Mouse (Mus musculus) cortical plate, adult 2 months (tissue): ENCODE results near the gene Tagln. TPM values are rescaled to one million over a fixed set of nuclear protein-coding genes. Genes with fewer than 3 reads are reported as not detected.

Experiments
- H3K27ac ChIP-seq: fragments of 200-500 bp; 2 replicates; pipeline ENCODE4 v1.5.1; 2012; ENCODE audit warnings: low read length, control low read depth, inconsistent platforms; ENCODE audit not compliant: insufficient read depth
- H3K4me1 ChIP-seq: fragments of 200-500 bp; 2 replicates; pipeline ENCODE4 v1.6.1; 2011; ENCODE audit warnings: low read length; ENCODE audit not compliant: control insufficient read depth, insufficient read depth
- H3K4me3 ChIP-seq: fragments of 200-500 bp; 2 replicates; pipeline ENCODE4 v1.5.1; 2011; ENCODE audit warnings: mild to moderate bottlenecking, low read length, control low read depth; ENCODE audit not compliant: insufficient read depth
- CTCF ChIP-seq: fragments of 200-500 bp; IDR thresholded peaks from 2 replicates; pipeline ENCODE4 v1.5.1; 2011; ENCODE audit warnings: mild to moderate bottlenecking, control low read depth, low read length; ENCODE audit not compliant: insufficient read depth; ENCODE audit errors: extremely low read depth
- POLR2A ChIP-seq: fragments of 200-500 bp; IDR thresholded peaks from 2 replicates; pipeline ENCODE4 v1.6.1; 2011; ENCODE audit warnings: mild to moderate bottlenecking, low read length, control low read depth; ENCODE audit not compliant: insufficient read depth; ENCODE audit errors: extremely low read depth
- polyA plus RNA-seq: library from polyadenylated mRNA; depleted of rRNA; stranded (reverse); fragments of >200 nt; gene quantifications from 2 replicates; pipeline ENCODE4 v1.2.3, GENCODE M21; 2012; rRNA removed

Tagln gene
- polyA plus RNA-seq, 1 experiment: 18.3 TPM

GRCm38 (mm10) chr9:45911673-45912072 is 24.2 kb downstream of the Tagln start:
- H3K27ac ChIP-seq: no peak overlapping the region
- no peak overlapping the region for H3K4me3 ChIP-seq
- H3K4me1 ChIP-seq: peaks cover 4% of the 10 kb centered on the region
- no peak for TF ChIP-seq POLR2A
- peak; percentile 54 for TF ChIP-seq CTCF

DNA sequence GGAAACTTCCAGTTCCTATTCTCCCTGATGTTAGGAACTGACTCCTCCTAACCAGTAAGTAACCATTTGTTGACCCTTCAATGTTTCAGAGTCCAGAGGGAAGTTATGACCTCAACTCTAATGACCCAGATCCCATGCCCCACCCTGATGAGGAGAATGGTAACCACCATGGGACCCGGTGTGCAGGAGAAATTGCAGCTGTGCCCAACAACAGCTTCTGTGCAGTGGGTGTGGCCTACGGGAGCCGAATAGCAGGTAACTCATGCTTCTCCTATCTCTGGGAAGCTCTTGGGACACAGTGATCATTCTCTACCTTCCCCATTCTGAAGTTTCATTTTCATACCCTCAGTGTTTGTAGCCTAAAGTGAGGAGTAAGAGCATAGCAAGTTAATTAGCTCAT is 24.9 kb downstream of the Tagln start:
- Histone ChIP-seq H3K4me1 (peaks cover 4% of the 10 kb centered on the region), H3K27ac (no peak overlapping the region), H3K4me3 (no peak overlapping the region)
- TF ChIP-seq CTCF: no peak
- TF ChIP-seq POLR2A: no peak

GRCm38 (mm10) chr9:45907078-45907428 is 28.8 kb downstream of the Tagln start:
- TF ChIP-seq POLR2A: no peak
- TF ChIP-seq CTCF: no peak
- Histone ChIP-seq H3K4me1 (peaks cover 4% of the 10 kb centered on the region), H3K4me3 (peak overlapping the region; percentile 82), H3K27ac (peak overlapping the region; percentile 100)

GRCm38 (mm10) chr9:45906355-45907077 is 29.3 kb downstream of the Tagln start, which contains the start of the genes Pcsk7 and Rnf214:
Gene Pcsk7, plus strand, starts transcription at chr9:45906497.
Gene Rnf214, minus strand, starts transcription at chr9:45906911.
- Histone ChIP-seq H3K4me1 (peaks cover 4% of the 10 kb centered on the region), H3K4me3 (peak within 1 kb of the TSS; percentile 82), H3K27ac (peak within 1 kb of the TSS; percentile 100)
- peak; percentile 75 for TF ChIP-seq POLR2A
- TF ChIP-seq CTCF: peak; percentile 47

DNA sequence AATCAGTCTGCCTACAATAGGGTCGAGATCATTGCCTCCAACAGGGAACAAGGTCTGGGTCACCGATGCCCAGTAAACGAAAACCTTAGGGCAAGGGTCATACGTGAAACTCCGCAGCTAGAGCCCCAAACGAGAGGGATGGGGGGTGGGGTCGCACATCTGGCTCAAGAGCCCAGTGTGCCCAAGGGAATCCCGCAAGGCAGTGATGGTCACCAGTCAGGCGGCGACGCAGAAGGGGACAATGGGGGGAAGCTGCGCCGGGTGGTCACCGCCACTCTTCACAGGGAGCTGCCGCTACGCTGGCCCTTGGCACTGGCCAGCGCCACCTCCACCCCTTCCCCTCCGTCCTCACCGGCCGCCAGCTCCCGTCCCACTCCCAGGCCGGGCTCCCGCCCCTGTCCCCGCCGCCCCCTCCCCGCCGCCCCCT is 30.0 kb downstream of the Tagln start:
- Histone ChIP-seq H3K27ac (no peak overlapping the region), H3K4me1 (peaks cover 4% of the 10 kb centered on the region), H3K4me3 (peak overlapping the region; percentile 82)
- TF ChIP-seq CTCF (no peak), POLR2A (no peak)

- no peak for TF ChIP-seq CTCF
- TF ChIP-seq POLR2A: no peak
- H3K4me3 ChIP-seq: peak overlapping the region; percentile 82; the same call in 1 of the 2 replicates
- H3K27ac ChIP-seq: no peak overlapping the region
Observed at GRCm38 (mm10) chr9:45905196-45905595, 30.7 kb downstream of the Tagln start.

GRCm38 (mm10) chr9:45893681-45894080 is 42.2 kb downstream of the Tagln start:
- no peak overlapping the region for H3K27ac ChIP-seq
- no peak overlapping the region for H3K4me3 ChIP-seq
- H3K4me1 ChIP-seq: no peaks in the 10 kb centered on the region
- no peak for TF ChIP-seq POLR2A
- no peak for TF ChIP-seq CTCF

More at GRCm38 (mm10) chr9:45905196-45905595, 30.7 kb downstream of the Tagln start:
- peaks cover 4% of the 10 kb centered on the region for H3K4me1 ChIP-seq

Other genes starting within 250 kb of the Tagln start
- 18.5 and 22.5 TPM in 2 replicates for gene Cep164, start 107.4 kb downstream of the Tagln start, polyA plus RNA-seq
- gene Bace1, start 97.5 kb downstream of the Tagln start, polyA plus RNA-seq: 50.7 and 56.2 TPM in 2 replicates
- gene Pcsk7, start 29.6 kb downstream of the Tagln start, polyA plus RNA-seq: 28.2 and 30.5 TPM in 2 replicates
- gene Rnf214, start 29.1 kb downstream of the Tagln start, polyA plus RNA-seq: 44.3 and 45.6 TPM in 2 replicates
- 103 and 117 TPM in 2 replicates for gene Sidt2, start 19.2 kb upstream of the Tagln start, polyA plus RNA-seq
- gene Pafah1b2, start 76.6 kb upstream of the Tagln start, polyA plus RNA-seq: 90.3 and 92.6 TPM in 2 replicates
- 46.5 and 47.0 TPM in 2 replicates for gene Sik3, start 76.8 kb upstream of the Tagln start, polyA plus RNA-seq